Mouse (Mus musculus) G1E (cell line): ENCODE results near the gene Cutc.

Experiments used
- CTCF ChIP-seq: IDR thresholded peaks from 2 replicates; pipeline ENCODE4 v1.5.1; 2012; ENCODE audit warnings: low read depth, low read length, inconsistent platforms, mixed read lengths
- GATA1 ChIP-seq: IDR thresholded peaks from 2 replicates; pipeline ENCODE4 v1.6.1; 2012; ENCODE audit warnings: borderline replicate concordance, low read length, inconsistent platforms, mixed read lengths
- TAL1 ChIP-seq: conservative IDR thresholded peaks from 2 replicates; pipeline ENCODE4 v1.6.1; 2012; ENCODE audit warnings: low read depth, low read length, inconsistent platforms, mixed read lengths

- no peak for TF ChIP-seq CTCF
- no peak for TF ChIP-seq TAL1
- no peak for TF ChIP-seq GATA1
Measured at GRCm38 (mm10) chr19:43762410-43762809, 9.6 kb downstream of the Cutc start.
